Mouse (Mus musculus): ENCODE results near the gene Nnmt.

GRCm38 (mm10) chr9:48611032-48611431 is 6.1 kb upstream of the Nnmt start:
- TF ChIP-seq CTCF (IDR thresholded peaks at IDR 0.05) (no peak), EP300 (IDR thresholded peaks at IDR 0.05) (no peak)

All from lung, postnatal 0 days (tissue).